Mouse (Mus musculus) ES-E14 (cell line): Measurements from ENCODE around the gene Srpk2.

Experiments
- CHD2 ChIP-seq: IDR thresholded peaks from 2 replicates; pipeline ENCODE4 v1.6.1; 2014; ENCODE audit warnings: mild to moderate bottlenecking, low read depth, low read length, inconsistent platforms
- ZC3H11A ChIP-seq: IDR thresholded peaks from 2 replicates; pipeline ENCODE4 v1.6.1; 2012; ENCODE audit warnings: low read depth, mild to moderate bottlenecking, inconsistent platforms, low read length, borderline replicate concordance
- ZNF384 ChIP-seq: IDR thresholded peaks from 2 replicates; pipeline ENCODE4 v1.6.1; 2012; ENCODE audit warnings: low read depth, low read length, inconsistent platforms

DNA sequence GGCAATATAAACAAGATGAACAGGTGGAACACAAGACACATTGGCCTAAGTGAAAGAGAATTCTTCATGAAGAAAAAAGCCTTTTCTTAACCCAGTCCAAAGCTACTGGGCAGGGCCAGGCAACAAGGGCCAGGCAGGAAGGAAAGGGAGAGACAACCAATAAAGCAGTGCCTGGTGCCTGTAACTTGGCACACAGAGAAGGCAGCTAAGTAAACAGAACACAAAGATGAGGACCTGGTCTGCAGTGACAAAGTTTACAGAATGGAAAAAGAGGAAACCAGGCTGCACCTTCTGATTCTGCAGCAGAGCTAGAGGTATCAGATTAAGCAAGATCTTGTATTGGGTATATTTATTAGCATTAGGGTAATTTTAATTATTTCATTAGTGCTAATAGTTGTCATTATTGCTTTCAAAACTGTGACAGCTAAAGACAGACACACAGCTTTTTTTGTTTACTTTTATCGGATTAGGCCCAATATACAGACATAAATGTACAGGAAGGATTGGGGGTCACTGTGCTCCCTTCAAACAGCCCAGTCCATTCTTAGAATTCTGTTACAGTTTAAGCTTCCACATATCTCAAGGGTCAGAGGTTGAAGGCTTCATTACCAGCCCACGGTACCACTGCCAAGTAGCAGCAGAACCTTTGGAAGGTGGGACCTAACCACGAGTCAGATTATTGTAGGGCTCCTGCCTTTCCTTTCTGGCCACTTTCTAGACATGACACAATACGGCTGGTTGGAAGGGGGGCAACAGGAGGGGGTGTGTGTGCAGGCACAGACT, 121.9 kb downstream of the Srpk2 start:
- TF ChIP-seq ZC3H11A (no peak), ZNF384 (no peak), CHD2 (no peak)
